Mouse (Mus musculus): ENCODE data around the gene Prop1.

GRCm38 (mm10) chr11:50953665-50954064, at the start of gene Prop1:
- TF ChIP-seq CTCF (conservative IDR thresholded peaks at IDR 0.05 in 1 of 2, IDR thresholded peaks at IDR 0.05 in 1 of 2; ENCODE audit: low read depth in 2 of 2, low read length in 2 of 2) (no peak), EP300 (IDR thresholded peaks at IDR 0.05; ENCODE audit: low read length) (no peak), POLR2A (IDR thresholded peaks at IDR 0.05; ENCODE audit: low read depth, low read length) (no peak), JUND (conservative IDR thresholded peaks at IDR 0.05; ENCODE audit: low read depth, low read length) (no peak), TCF12 (IDR thresholded peaks at IDR 0.05; ENCODE audit: low read depth, low read length) (no peak)

Data from CH12.LX (cell line).